Mouse (Mus musculus): ENCODE measurements around the gene Gm49383. TPM values are rescaled to one million over a fixed set of nuclear protein-coding genes. Genes with fewer than 3 reads are reported as not detected.

Gm49383 gene
- polyA plus RNA-seq, 1 experiment: 2.6 TPM

DNA sequence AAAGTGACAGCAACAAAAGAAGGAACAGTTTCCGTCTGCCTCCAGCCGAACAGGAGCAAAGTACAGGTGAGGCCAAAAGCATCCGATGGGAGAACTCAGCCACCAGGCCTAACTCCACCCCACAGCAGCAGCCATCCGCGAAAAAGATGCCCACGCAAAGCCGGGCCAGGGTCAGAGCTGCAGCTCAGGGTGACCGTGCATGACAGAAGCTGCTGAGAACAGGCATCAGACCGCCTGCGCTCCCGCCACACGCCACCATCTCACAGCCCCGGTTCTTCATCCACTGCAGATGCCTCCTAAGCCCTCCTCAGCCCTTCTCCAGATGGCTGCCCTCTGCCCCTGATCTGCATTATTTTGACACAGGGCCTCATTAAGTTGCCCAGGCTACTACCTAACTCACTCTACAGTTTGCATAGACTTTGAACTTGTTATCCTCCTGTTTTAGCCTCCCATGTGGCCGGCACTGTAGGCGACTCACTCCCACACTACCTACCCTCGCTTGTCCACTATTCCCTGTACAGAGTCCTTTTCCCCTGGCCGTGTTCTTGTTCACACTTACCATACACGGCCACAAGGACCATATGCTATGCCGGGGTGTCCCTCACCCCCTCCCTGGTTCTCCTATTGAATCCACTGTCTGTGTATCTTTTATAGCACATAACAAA, 23.8 kb upstream of the Gm49383 start:
- TF ChIP-seq TCF3 (IDR thresholded peaks at IDR 0.05; ENCODE audit: insufficient read length, low read depth) (no peak), MYOD1 (IDR thresholded peaks at IDR 0.05; ENCODE audit: control insufficient read depth in 1 of 3, insufficient read length in 2 of 3, low read depth in 2 of 3) (no peak), MYOG (IDR thresholded peaks at IDR 0.05; ENCODE audit: control insufficient read depth in 1 of 3, insufficient read depth in 1 of 3, insufficient read length in 2 of 3, low read depth in 2 of 3) (no peak), TCF12 (IDR thresholded peaks at IDR 0.05; ENCODE audit: insufficient read depth, poor library complexity, severe bottlenecking) (no peak), E2F4 (IDR thresholded peaks at IDR 0.05; ENCODE audit: insufficient read depth) (no peak)
- Histone ChIP-seq H3ac (ENCODE audit: control insufficient read depth, insufficient read length) (no peak overlapping the region), H3K4me3 (no peak overlapping the region), H3K79me2 (ENCODE audit: control insufficient read depth, insufficient read depth) (no peaks in the 10 kb centered on the region), H3K4me2 (ENCODE audit: low read depth) (no peak overlapping the region), H3K27me3 (ENCODE audit: control insufficient read depth, insufficient read depth, insufficient read length) (no peaks in the 10 kb centered on the region), H3K36me3 (ENCODE audit: control insufficient read depth, insufficient read depth) (peaks cover 3% of the 10 kb centered on the region)

- no peaks in the 10 kb centered on the region for H3K79me2 ChIP-seq (ENCODE audit: control insufficient read depth, insufficient read depth)
- TF ChIP-seq SRF (IDR thresholded peaks at IDR 0.05; ENCODE audit: control insufficient read depth, insufficient read length, low read depth): no peak
- TF ChIP-seq MYOG (IDR thresholded peaks at IDR 0.05; ENCODE audit: control insufficient read depth in 1 of 3, insufficient read depth in 1 of 3, insufficient read length in 2 of 3, low read depth in 2 of 3): no peak
- TF ChIP-seq TCF12 (IDR thresholded peaks at IDR 0.05; ENCODE audit: insufficient read depth, poor library complexity, severe bottlenecking): no peak
- H3K27me3 ChIP-seq (ENCODE audit: control insufficient read depth, insufficient read depth, insufficient read length): no peaks in the 10 kb centered on the region
- H3K4me3 ChIP-seq: no peak overlapping the region
- H3ac ChIP-seq (ENCODE audit: control insufficient read depth, insufficient read length): no peak overlapping the region
- peaks cover 3% of the 10 kb centered on the region for H3K36me3 ChIP-seq (ENCODE audit: control insufficient read depth, insufficient read depth)
- no peak overlapping the region for H3K4me2 ChIP-seq (ENCODE audit: low read depth)
These were observed 19.7 kb upstream of the Gm49383 start for GRCm38 (mm10) chr12:69216587-69216986.

DNA sequence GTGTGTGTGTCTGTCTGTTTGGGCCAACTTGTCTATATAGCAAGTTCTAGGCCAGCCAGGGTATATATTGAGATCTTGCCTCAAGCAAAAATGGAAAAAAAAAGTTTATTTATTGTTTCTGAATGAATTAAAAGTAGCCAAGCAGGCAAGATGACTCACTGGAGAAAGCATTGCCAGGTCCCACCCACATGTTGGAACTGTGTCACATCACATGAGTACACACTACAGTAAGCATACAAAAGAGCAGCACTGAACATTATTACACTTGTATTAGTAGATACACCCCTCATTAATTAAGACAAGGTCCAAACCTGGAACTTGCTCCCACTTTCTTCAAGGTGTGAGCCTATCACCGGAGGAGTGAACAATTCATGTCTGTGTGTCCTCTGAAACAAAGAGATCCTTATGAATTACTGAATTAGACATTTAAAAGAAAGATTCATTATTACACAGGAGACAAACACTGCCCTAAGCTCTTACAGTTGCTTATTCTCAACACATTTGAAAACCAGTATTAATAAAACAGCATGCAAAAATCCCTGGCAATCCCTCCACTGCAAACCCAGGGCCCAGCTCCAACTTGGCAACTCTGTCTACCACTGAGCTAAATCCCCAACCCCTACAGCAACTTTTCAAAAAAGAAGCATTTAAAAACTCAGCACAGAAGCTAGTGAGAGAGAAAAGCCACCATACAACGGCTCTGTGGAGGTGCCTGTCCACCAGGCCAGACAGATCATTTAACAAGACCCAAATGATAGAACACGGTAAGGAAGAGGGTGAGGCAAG, 18.3 kb upstream of the Gm49383 start:
- peaks cover 3% of the 10 kb centered on the region for H3K36me3 ChIP-seq (ENCODE audit: control insufficient read depth, insufficient read depth)
- H3K79me2 ChIP-seq (ENCODE audit: control insufficient read depth, insufficient read depth): no peaks in the 10 kb centered on the region
- H3ac ChIP-seq (ENCODE audit: control insufficient read depth, insufficient read length): no peak overlapping the region

GRCm38 (mm10) chr12:69214393-69214792, 17.5 kb upstream of the Gm49383 start:
- TF ChIP-seq REST (IDR thresholded peaks at IDR 0.05; ENCODE audit: insufficient read depth, insufficient read length) (no peak), TCF12 (IDR thresholded peaks at IDR 0.05; ENCODE audit: insufficient read depth, poor library complexity, severe bottlenecking) (no peak), POLR2A (IDR thresholded peaks at IDR 0.05; ENCODE audit: insufficient read length, low read depth) (no peak), E2F4 (IDR thresholded peaks at IDR 0.05; ENCODE audit: insufficient read depth) (no peak), MYOD1 (IDR thresholded peaks at IDR 0.05; ENCODE audit: control insufficient read depth in 1 of 3, insufficient read length in 2 of 3, low read depth in 2 of 3) (no peak), CEBPB (IDR thresholded peaks at IDR 0.05; ENCODE audit: insufficient read depth, poor library complexity, severe bottlenecking) (no peak), POLR2AphosphoS2 (IDR thresholded peaks at IDR 0.05; ENCODE audit: insufficient read length, low read depth) (no peak), USF1 (IDR thresholded peaks at IDR 0.05; ENCODE audit: low read depth) (no peak), SRF (IDR thresholded peaks at IDR 0.05; ENCODE audit: control insufficient read depth, insufficient read length, low read depth) (no peak), MAX (IDR thresholded peaks at IDR 0.05; ENCODE audit: low read depth) (no peak), MYOG (IDR thresholded peaks at IDR 0.05; ENCODE audit: control insufficient read depth in 1 of 3, insufficient read depth in 1 of 3, insufficient read length in 2 of 3, low read depth in 2 of 3) (no peak)
- H3K4me3 ChIP-seq: no peak overlapping the region
- no peak overlapping the region for H3K4me2 ChIP-seq (ENCODE audit: low read depth)
- H3K36me3 ChIP-seq (ENCODE audit: control insufficient read depth, insufficient read depth): peaks cover 3% of the 10 kb centered on the region
- no peaks in the 10 kb centered on the region for H3K27me3 ChIP-seq (ENCODE audit: control insufficient read depth, insufficient read depth, insufficient read length)
- H3ac ChIP-seq (ENCODE audit: control insufficient read depth, insufficient read length): no peak overlapping the region
- no peaks in the 10 kb centered on the region for H3K79me2 ChIP-seq (ENCODE audit: control insufficient read depth, insufficient read depth)

More for the DNA sequence above, 18.3 kb upstream of the Gm49383 start:
- TF ChIP-seq TCF12 (IDR thresholded peaks at IDR 0.05; ENCODE audit: insufficient read depth, poor library complexity, severe bottlenecking) (no peak), POLR2A (IDR thresholded peaks at IDR 0.05; ENCODE audit: insufficient read length, low read depth) (no peak), E2F4 (IDR thresholded peaks at IDR 0.05; ENCODE audit: insufficient read depth) (no peak), REST (IDR thresholded peaks at IDR 0.05; ENCODE audit: insufficient read depth, insufficient read length) (no peak), MYOG (IDR thresholded peaks at IDR 0.05; ENCODE audit: control insufficient read depth in 1 of 3, insufficient read depth in 1 of 3, insufficient read length in 2 of 3, low read depth in 2 of 3) (no peak), MYOD1 (IDR thresholded peaks at IDR 0.05; ENCODE audit: control insufficient read depth in 1 of 3, insufficient read length in 2 of 3, low read depth in 2 of 3) (no peak), POLR2AphosphoS2 (IDR thresholded peaks at IDR 0.05; ENCODE audit: insufficient read length, low read depth) (no peak), MAX (IDR thresholded peaks at IDR 0.05; ENCODE audit: low read depth) (no peak), SRF (IDR thresholded peaks at IDR 0.05; ENCODE audit: control insufficient read depth, insufficient read length, low read depth) (no peak), CEBPB (IDR thresholded peaks at IDR 0.05; ENCODE audit: insufficient read depth, poor library complexity, severe bottlenecking) (no peak), USF1 (IDR thresholded peaks at IDR 0.05; ENCODE audit: low read depth) (no peak), TCF3 (IDR thresholded peaks at IDR 0.05; ENCODE audit: insufficient read length, low read depth) (no peak)
- Histone ChIP-seq H3K4me2 (ENCODE audit: low read depth) (no peak overlapping the region), H3K4me3 (no peak overlapping the region), H3K27me3 (ENCODE audit: control insufficient read depth, insufficient read depth, insufficient read length) (no peaks in the 10 kb centered on the region)
